Comparison of ENCODE assay signal across 8 mouse cellular contexts in the genomic region with DNA sequence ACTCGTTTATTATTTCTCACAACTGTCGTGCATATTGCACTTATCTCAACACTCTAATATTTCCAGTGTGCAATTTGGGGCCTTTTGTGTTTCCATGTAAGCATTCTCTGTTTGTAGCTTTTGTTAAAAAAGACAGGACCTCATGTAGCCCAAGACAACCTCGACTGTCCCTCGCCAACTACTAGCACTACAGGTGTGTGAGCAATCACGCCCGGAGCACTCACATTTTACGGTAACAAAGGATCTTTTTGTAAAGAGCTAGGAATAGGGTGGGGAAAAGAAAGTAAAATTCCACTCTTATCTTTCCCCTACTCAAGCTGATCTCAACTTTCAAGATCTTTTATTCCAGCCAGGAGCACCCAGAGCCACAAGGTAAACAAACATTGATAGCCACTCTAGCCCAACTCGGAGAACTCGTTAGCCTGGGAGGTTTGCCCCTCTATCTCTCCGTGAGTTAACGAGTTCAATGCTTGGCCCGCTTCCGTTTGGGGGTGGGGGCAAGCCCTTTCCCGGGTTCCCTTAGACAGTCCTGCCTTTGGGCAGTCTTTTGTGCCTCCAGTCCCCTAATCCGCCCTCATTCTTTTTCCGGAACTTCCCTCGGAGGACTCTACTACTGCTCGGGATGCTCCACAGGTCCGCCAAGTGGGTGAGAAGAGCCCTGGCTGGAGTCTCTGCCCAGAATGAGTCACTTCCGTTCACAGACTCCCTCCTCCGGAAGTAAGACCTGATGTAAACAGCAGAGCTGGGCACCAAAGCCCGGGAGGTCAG. TPM values are rescaled to one million over a fixed set of nuclear protein-coding genes. Genes with fewer than 3 reads are reported as not detected.
DNase-seq lines count a peak whose midpoint lies in the region; ATAC-seq and TF ChIP-seq lines count a peak whose summit lies in the region.

A gene (plus strand): TSS at position 732 of the 768 bp plus-strand sequence.

- peaks cover 2% of the 10 kb centered on the region; the same call in 1 of the 2 replicates for H3K36me3 ChIP-seq in hindbrain, embryonic 16.5 days (ENCODE audit: control insufficient read depth, insufficient read depth, low read length)

- no peaks in the 10 kb centered on the region; the same call in 1 of the 2 replicates for H3K9me3 ChIP-seq in hindbrain, embryonic 16.5 days (ENCODE audit: control insufficient read depth, low read length)

- peak within 1 kb of the TSS; percentile 91 for H3K27ac ChIP-seq in hindbrain, embryonic 16.5 days (ENCODE audit: low read depth, low read length)
- H3K27ac ChIP-seq in left cerebral cortex, adult 2 months: peak within 1 kb of the TSS; percentile 95

- peak within 1 kb of the TSS; percentile 74 for H3K9ac ChIP-seq in hindbrain, embryonic 16.5 days (ENCODE audit: low read depth, low read length)

- H3K4me3 ChIP-seq in hindbrain, embryonic 16.5 days (ENCODE audit: low read length): peak within 1 kb of the TSS; percentile 60
- H3K4me3 ChIP-seq in left cerebral cortex, adult 2 months: peak within 1 kb of the TSS; percentile 58

- no peak for TF ChIP-seq CTCF in left cerebral cortex, adult 2 months (IDR thresholded peaks at IDR 0.05)

- H3K4me1 ChIP-seq in hindbrain, embryonic 16.5 days (ENCODE audit: control insufficient read depth, insufficient read depth, low read depth, low read length): peaks cover 4% of the 10 kb centered on the region

- ATAC-seq in hindbrain, embryonic 16.5 days: peak; percentile 94
- peak; percentile 100 for ATAC-seq in megakaryocyte, adult 5-6 weeks (ENCODE audit: poor library complexity, severe bottlenecking)

- no peaks in the 10 kb centered on the region for H3K27me3 ChIP-seq in hindbrain, embryonic 16.5 days (replicated peaks; ENCODE audit: control insufficient read depth, insufficient read depth, low read length)

- DNase-seq in R1 (ENCODE audit: low read depth, low spot score): peak; percentile 93
- peak; percentile 61 to 70 for DNase-seq in cerebellum, postnatal 36 days
- peak; percentile 70 to 73 for DNase-seq in frontal cortex, postnatal 36 days (ENCODE audit: low spot score in 2 of 2)
- DNase-seq in left cerebral cortex, adult 2 months (ENCODE audit: extremely low spot score in 1 of 2, low spot score in 2 of 2): peak; percentile 43 to 55
- peak; percentile 70 for DNase-seq in right cerebral cortex, adult 18-20 months
- peak; percentile 53 for DNase-seq in urinary bladder, adult 2 months (ENCODE audit: low spot score)

- 27% methylated on average over 22 of the region's 22 CpGs for WGBS in hindbrain, embryonic 16.5 days

- intact Hi-C loops in left cerebral cortex, adult 2 months (cut with DNase I): no loop called here

- H3K4me2 ChIP-seq in hindbrain, embryonic 16.5 days (ENCODE audit: low read length): peak within 1 kb of the TSS; percentile 74

RNA-seq across cellular contexts. Expression of the gene that starts here (rescaled TPM):
- polyA plus RNA-seq in hindbrain, embryonic 16.5 days (2015; fragmentation: Nextera tagmentation; extraction: Ambion mirVana): not detected in 2 replicates
- not detected for total RNA-seq in left cerebral cortex, adult 2 months (2021)
- not detected in 2 replicates for total RNA-seq in megakaryocyte, adult 5-6 weeks (2015)
- total RNA-seq in megakaryocyte, adult 5-6 weeks (2017): not detected in 2 replicates
- polyA plus RNA-seq in urinary bladder, adult 2 months (2012; rRNA removed): 0.44 TPM in 1 of 2 replicates, not detected in the other

Comparison
In these comparisons a context has a peak if more than half of its experiments do, and no peak if none do; other contexts are left out.
1. Peak in every context shown above with its lines: DNase-seq, ATAC-seq, H3K4me3 ChIP-seq and H3K27ac ChIP-seq.
2. Peak in ATAC-seq, H3K4me3 ChIP-seq, H3K27ac ChIP-seq, H3K9ac ChIP-seq and H3K4me2 ChIP-seq in hindbrain, embryonic 16.5 days; RNA of the gene not detected or under 1 TPM.
3. Peak in DNase-seq, H3K4me3 ChIP-seq and H3K27ac ChIP-seq in left cerebral cortex, adult 2 months; RNA of the gene not detected or under 1 TPM.
4. Peak in ATAC-seq in megakaryocyte, adult 5-6 weeks; RNA of the gene not detected or under 1 TPM.
5. Peak in DNase-seq in urinary bladder, adult 2 months; RNA of the gene not detected or under 1 TPM.